Mouse (Mus musculus) heart, postnatal 4 days (tissue): ENCODE measurements at regions not wholly inside any gene's neighbourhood (a gene's known extent, or its start where the extent isn't known, plus 50 kb on each side); places are given as distances from the start of the nearest gene placed in this dataset.

Source experiments
- DNase-seq: peaks from one replicate; pipeline ENCODE4 v3.0.0; 2021

- DNase-seq: no peak
Measured at GRCm38 (mm10) chr11:18399561-18399960, 445.9 kb upstream of the Etaa1 start.

GRCm38 (mm10) chr11:18396397-18396796 is 442.7 kb upstream of the Etaa1 start:
- no peak for DNase-seq

GRCm38 (mm10) chr11:18395631-18396030 is 442.0 kb upstream of the Etaa1 start:
- no peak for DNase-seq

DNA sequence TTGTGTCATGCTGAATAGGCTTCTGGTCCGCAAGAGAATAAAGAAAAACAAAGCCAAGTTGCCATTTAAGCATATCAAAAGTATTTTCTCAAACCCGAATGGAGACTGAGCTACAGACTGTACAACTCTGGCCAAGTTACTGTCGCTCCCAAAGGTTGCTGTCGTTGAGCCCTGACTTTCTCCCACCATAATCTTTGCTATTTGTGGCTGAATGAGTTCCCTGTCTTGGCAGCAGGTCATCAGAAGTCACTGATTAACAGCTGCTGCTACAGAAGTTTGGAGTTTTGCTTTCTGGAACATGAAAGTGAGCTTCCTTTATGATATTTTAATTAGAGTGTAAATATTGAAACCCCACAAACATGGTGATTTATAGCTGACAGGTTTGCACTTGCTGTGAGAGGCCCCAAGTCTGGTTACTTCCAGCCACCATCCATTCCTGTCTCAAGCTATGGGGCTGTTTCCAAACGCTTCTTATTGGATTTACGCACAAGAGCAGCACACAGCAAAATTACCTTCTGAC is 419.2 kb upstream of the Etaa1 start:
- no peak for DNase-seq

- no peak for DNase-seq
Measured at GRCm38 (mm10) chr11:18371304-18371703, 417.6 kb upstream of the Etaa1 start.

DNA sequence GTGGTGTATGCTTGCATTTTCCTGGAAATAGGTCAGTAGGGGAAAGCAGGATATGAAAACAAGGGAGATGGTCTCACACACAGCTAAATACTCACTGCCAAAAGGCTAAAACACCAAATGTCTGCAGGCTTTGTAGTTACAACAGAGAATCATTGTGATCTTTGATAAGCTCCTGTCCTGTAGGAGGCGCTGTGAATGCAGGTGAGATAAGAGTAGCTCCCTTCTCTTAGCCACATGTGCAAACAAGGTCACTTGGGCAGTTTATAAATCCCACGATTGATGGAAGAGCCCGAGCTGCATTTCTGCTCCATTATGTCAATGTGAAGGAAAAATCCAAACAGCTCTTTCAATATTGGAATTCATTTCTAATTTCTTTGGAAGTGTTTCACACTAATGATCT is 417.2 kb upstream of the Etaa1 start:
- DNase-seq: no peak

DNA sequence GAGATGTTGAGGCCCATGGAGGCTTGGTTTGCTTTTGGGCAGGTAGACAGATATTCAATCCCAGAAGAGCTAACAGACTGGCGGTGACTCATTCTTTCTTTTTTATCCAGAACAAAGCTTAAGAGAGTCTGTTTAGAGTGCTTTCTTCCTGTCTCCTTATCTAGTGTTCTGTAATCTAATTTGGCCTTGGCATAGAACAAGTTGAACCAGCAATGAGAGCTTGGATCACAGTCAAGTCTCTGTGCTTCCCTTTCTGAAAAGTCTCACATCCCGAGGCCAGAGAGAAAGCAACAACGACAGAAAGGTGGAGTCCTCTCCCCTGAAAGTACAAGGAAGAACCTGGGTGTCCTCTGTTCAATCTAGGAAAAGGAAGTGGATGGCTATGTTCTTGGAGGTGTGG is 401.2 kb upstream of the Etaa1 start:
- no peak for DNase-seq

GRCm38 (mm10) chr11:18354156-18354555 is 400.5 kb upstream of the Etaa1 start:
- DNase-seq: no peak

DNA sequence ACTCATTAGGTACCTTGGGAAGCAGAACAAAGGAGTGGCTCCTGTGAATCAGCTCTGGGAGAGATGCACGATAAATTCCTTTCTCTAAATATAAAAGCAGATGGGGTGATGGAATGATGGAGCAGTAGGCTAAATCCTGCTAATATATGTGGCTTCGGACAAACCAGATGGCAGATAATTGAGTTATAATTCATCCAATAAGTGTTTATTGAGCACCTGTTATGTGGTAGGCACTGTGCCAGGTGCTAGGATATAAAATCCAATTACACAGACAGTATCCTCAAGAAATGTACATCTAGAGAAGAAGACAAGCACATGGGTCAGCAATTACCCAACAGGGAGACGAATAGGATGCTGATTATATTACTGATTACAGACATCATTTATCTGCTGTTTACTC is 394.2 kb upstream of the Etaa1 start:
- DNase-seq: no peak

- DNase-seq: no peak
Measured at GRCm38 (mm10) chr11:18313510-18314301, 360.0 kb upstream of the Etaa1 start.

DNA sequence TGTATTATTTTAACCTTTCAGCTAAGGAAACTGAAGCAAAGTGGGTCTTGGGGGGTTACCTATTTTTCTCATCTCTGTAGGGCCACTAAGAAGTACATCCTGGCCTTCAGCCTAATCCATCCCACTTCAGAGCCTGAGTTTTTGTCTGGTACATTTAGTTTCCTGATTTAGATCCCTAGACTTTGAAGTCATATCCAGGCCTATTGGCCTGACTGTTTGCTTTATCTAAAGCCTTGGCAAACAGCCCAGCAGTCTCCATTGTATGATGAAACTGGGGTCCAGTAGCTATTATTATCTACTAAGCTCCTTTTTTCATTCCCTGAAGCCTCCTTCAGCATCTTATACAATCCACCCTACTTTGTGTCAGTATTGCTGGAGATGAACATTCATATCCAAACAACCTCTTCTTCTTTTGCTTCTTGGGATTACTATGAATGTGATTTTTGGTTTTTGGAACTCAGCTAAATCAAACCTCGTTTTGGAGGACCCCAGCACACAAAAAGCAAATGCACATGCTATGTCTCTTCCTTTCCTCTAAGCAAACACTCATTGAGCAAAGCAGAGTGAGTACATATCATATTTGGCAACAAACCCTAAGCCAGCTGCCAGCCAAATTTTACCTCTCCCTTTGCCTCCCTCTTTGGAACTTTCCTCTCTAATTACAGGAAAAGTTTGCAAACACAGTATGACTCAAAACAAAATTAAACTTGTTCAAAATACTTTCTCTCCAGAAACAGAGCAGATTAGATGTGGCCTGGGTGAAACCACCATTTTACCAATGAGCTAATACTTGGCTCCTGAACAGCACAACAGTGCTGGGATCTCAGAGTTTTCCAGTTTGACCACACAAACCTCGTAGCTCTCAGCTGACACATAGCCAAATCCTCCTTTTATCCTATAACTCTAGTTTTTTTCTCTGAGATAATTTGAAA is 342.8 kb upstream of the Etaa1 start:
- DNase-seq: peak; percentile 73

DNA sequence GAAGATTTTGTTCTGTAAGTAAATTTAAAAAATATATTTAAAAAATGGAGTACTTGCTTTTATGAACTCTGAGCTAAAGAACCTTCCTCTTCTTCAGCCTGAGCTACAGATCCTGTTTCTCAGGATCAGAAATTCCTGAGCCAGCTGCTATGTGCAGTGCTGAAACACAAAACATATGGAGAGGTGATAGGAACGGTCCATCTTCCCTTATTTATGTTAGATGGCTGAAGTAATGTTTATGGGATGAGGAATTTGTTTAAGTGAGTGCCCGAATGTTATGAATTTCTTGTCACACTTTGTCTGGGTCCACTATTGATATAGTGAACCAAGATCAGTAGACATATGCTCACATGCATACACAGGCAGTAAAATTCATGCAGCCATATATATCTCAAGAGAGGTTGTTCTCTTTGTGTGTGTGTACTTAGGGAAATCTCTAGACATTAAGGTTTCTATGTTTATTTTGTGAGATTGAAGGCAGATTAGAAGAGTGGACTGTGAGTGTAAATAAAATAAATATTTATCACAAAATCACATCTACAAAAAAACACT is 325.0 kb upstream of the Etaa1 start:
- DNase-seq: no peak

- no peak for DNase-seq
Measured at GRCm38 (mm10) chr11:18272392-18272791, 318.7 kb upstream of the Etaa1 start.

- DNase-seq: no peak
Measured at GRCm38 (mm10) chr11:18266161-18266560, 312.5 kb upstream of the Etaa1 start.

DNA sequence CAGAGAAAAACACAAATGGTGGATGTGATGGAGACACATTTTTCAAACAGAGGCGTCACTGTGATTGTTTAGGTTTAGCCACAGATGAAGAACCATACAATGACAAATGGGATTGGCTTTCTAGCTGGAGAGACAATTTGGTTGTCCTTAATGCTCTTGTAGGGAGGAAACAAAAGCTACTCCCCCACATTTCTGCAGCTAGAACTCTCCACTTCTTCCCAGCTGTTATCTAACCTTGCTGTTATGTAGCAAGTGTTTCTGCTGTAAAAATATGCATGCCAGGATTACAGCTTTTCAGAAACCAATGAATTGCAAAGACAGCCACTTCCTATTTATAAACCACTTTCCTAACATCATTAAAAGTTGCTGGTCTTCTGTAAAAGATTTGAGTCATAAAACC is 309.2 kb upstream of the Etaa1 start:
- no peak for DNase-seq

DNA sequence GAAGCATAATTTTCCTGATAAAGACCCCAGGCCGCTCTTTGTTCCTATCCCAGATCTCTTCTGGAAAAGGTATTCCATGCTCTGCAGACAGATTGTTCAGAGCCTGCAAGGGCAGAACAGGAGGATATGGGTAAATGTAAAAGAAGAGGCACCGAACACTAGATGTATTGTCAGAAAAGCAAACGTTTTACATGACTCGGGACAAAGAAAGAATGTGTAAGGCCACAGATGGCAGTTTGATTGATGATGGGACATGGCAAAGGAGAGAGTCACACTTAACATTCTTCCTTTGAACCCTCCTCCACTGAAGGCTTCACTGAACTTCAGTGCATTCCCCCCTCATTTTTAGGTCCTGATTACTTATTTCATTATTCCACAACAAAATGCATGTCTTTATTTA is 295.6 kb upstream of the Etaa1 start:
- no peak for DNase-seq

DNA sequence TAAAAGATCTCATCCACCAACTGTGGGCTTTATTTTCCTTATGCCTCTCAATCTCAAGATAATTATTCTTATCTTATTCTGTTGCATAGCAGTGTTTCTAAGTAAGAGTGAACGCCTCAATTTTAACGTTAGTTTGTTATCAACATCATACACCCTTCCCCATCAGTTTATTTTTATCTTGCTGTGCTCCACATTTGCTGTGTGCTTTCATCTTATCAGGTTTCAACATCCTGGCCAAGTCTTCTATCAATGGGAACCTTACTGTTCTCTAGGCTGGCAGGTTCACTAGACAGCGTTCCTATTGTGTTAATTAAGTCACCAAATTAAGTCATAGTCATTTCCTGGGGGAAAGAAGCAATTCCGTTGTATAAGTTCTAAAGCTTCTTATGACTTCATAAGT is 263.1 kb upstream of the Etaa1 start:
- no peak for DNase-seq

- no peak for DNase-seq
Measured at GRCm38 (mm10) chr11:18173028-18173427, 219.4 kb upstream of the Etaa1 start.

GRCm38 (mm10) chr11:18171207-18171776 is 217.6 kb upstream of the Etaa1 start:
- no peak for DNase-seq

- DNase-seq: no peak
Measured at GRCm38 (mm10) chr11:18165609-18166347, 212.1 kb upstream of the Etaa1 start.

DNA sequence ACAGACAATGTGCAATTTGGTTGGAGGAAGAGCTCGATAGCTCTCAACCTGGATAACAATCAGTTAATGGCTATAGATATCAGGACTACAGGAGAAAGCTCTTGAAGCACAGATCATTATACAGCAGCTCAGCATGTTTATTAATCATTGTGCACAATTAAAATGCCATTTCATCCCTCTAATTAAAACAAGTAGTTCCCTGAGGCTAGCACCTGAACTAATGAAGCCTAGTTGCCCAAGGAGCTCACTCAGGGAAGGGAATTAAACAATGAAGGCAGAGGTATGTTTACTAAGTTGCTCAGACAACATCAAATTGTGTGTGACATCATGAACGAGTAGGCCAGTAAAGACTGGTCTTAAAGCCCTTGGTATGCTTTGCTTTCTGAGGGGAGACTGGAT is 210.3 kb upstream of the Etaa1 start:
- DNase-seq: no peak
